Mouse (Mus musculus) urinary bladder, postnatal 36 days (tissue): ENCODE measurements around the gene Tnfrsf19.

ENCODE experiments used
- DNase-seq, 2 experiments: peaks; one replicate each; pipeline ENCODE4 v3.0.0; 2022; ENCODE audit warnings: low spot score in 2 of 2, mixed read lengths in 1 of 2

Gene Tnfrsf19

GRCm38 (mm10) chr14:61020968-61021367 is 25.3 kb downstream of the Tnfrsf19 start:
- DNase-seq, result no peak

- DNase-seq, result no peak
These were observed 26.4 kb downstream of the Tnfrsf19 start for GRCm38 (mm10) chr14:61019880-61020279.

GRCm38 (mm10) chr14:61014544-61014943 is 31.7 kb downstream of the Tnfrsf19 start:
- DNase-seq, result no peak

- peak; percentile 48 to 69 for DNase-seq
These were observed 33.8 kb downstream of the Tnfrsf19 start for GRCm38 (mm10) chr14:61012397-61012931.

- no peak for DNase-seq
These were observed 34.6 kb downstream of the Tnfrsf19 start for GRCm38 (mm10) chr14:61011621-61012174.

GRCm38 (mm10) chr14:61005127-61005837 is 41.0 kb downstream of the Tnfrsf19 start:
- no peak for DNase-seq

GRCm38 (mm10) chr14:61003676-61004075 is 42.6 kb downstream of the Tnfrsf19 start:
- DNase-seq, result no peak

- DNase-seq, result no peak
These were observed 46.2 kb downstream of the Tnfrsf19 start for GRCm38 (mm10) chr14:61000072-61000471.

GRCm38 (mm10) chr14:60996556-60996955 is 49.7 kb downstream of the Tnfrsf19 start:
- no peak for DNase-seq

- peak in 1 of 2 experiments; percentile 30 for DNase-seq
These were observed 52.8 kb downstream of the Tnfrsf19 start for GRCm38 (mm10) chr14:60993506-60993905.

GRCm38 (mm10) chr14:60993092-60993491 is 53.2 kb downstream of the Tnfrsf19 start:
- DNase-seq, result no peak

- DNase-seq, result no peak
These were observed 54.1 kb downstream of the Tnfrsf19 start for GRCm38 (mm10) chr14:60992144-60992543.

- DNase-seq, result no peak
These were observed 58.1 kb downstream of the Tnfrsf19 start for GRCm38 (mm10) chr14:60988228-60988627.

- DNase-seq, result no peak
These were observed 59.4 kb downstream of the Tnfrsf19 start for GRCm38 (mm10) chr14:60986926-60987325.

- DNase-seq, result no peak
These were observed 61.2 kb downstream of the Tnfrsf19 start for GRCm38 (mm10) chr14:60985077-60985476.

GRCm38 (mm10) chr14:60984266-60984665 is 62.0 kb downstream of the Tnfrsf19 start:
- DNase-seq, result no peak

GRCm38 (mm10) chr14:60982126-60982525 is 64.2 kb downstream of the Tnfrsf19 start:
- no peak for DNase-seq

- peak; percentile 48 to 52 for DNase-seq
These were observed 65.9 kb downstream of the Tnfrsf19 start for GRCm38 (mm10) chr14:60980244-60980887.

- DNase-seq, result no peak
These were observed 68.2 kb downstream of the Tnfrsf19 start for GRCm38 (mm10) chr14:60978129-60978528.

- no peak for DNase-seq
These were observed 70.1 kb downstream of the Tnfrsf19 start for GRCm38 (mm10) chr14:60976231-60976630.

GRCm38 (mm10) chr14:60975736-60976135 is 70.6 kb downstream of the Tnfrsf19 start:
- peak in 1 of 2 experiments; percentile 28 for DNase-seq

GRCm38 (mm10) chr14:60970961-60971360 is 75.3 kb downstream of the Tnfrsf19 start:
- DNase-seq, result no peak

GRCm38 (mm10) chr14:60966061-60966460 is 80.2 kb downstream of the Tnfrsf19 start:
- DNase-seq, result no peak
